Mouse (Mus musculus): ENCODE measurements at regions not wholly inside any gene's neighbourhood (a gene's known extent, or its start where the extent isn't known, plus 50 kb on each side); places are given as distances from the start of the nearest gene placed in this dataset.
A peak's percentile ranks its signal among the peaks of the same experiment; 100 is the strongest.
"Not testable (repeated sequence)": the region's sequence is repeated elsewhere in the genome, so short reads cannot be mapped to it uniquely, and the experiment has no call there.

DNA sequence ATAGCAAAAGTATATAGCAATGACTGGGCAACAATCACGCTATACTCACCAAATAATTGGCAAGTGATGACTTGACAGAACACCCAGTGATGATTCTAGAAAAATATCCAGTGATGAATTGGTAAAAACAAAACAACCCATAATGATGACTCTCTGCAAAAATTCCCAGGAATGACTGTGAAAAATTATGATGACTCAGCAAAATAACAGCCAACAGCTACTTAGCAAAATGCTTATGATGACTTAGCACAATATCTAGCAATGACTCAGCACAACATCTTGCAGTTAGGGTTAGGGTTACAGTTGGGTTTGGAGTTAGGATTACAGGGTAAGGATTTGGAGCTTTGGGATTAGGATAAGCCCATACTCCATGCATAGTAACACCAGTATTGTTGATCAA, 232.4 kb upstream of the 1700012A03Rik start:
- Histone ChIP-seq H3K27me3 (ENCODE audit: insufficient read depth, low read length) (no peaks in the 10 kb centered on the region), H3K4me2 (ENCODE audit: low read length) (no peak overlapping the region), H3K4me3 (replicated peaks; ENCODE audit: low read depth, low read length) (no peak overlapping the region), H3K4me1 (replicated peaks; ENCODE audit: insufficient read depth, low read length) (no peaks in the 10 kb centered on the region), H3K27ac (no peak overlapping the region), H3K36me3 (ENCODE audit: insufficient read depth, low read length) (no peaks in the 10 kb centered on the region), H3K9ac (ENCODE audit: low read depth, low read length) (no peak overlapping the region), H3K9me3 (replicated peaks; ENCODE audit: low read length) (no peaks in the 10 kb centered on the region)
- WGBS, result 90% methylated on average over 1 of the region's 1 CpGs
- DNase-seq (ENCODE audit: low spot score) (no peak), ATAC-seq (replicated peaks; ENCODE audit: low FRiP score, low read depth) (no peak)
- TF ChIP-seq CTCF (IDR thresholded peaks at IDR 0.05; ENCODE audit: low read depth), result no peak

DNA sequence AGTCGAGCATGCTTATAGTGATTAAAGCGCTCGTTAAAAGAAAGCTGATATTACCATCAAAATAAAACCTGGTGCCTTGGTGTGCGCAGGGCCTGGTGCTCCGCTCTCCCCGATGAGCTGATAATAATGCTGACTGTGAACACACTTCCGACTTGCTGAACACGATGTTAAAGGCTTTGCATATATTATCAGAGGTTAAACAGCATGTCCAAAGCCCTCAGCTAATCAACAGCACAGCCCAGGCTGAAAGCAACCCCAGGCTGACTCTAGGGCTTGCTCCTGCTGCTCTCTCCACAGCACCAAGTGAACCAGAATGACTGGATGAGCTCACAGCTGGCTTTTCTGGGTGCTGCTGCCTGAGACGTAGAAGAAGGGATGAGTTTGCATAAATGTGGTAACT, 238.2 kb upstream of the 1700012A03Rik start:
- no peak overlapping the region for H3K27ac ChIP-seq
- no peaks in the 10 kb centered on the region for H3K36me3 ChIP-seq (ENCODE audit: insufficient read depth, low read length)
- H3K9ac ChIP-seq (ENCODE audit: low read depth, low read length), result no peak overlapping the region
- ATAC-seq (replicated peaks; ENCODE audit: low FRiP score, low read depth) (no peak), DNase-seq (ENCODE audit: low spot score) (peak; percentile 7)
- no peaks in the 10 kb centered on the region for H3K4me1 ChIP-seq (replicated peaks; ENCODE audit: insufficient read depth, low read length)
- no peak overlapping the region for H3K4me2 ChIP-seq (ENCODE audit: low read length)
- no peaks in the 10 kb centered on the region for H3K27me3 ChIP-seq (ENCODE audit: insufficient read depth, low read length)
- H3K9me3 ChIP-seq (replicated peaks; ENCODE audit: low read length), result no peaks in the 10 kb centered on the region
- 42% methylated on average over 9 of the region's 9 CpGs for WGBS
- no peak for TF ChIP-seq CTCF (IDR thresholded peaks at IDR 0.05; ENCODE audit: low read depth)
- no peak overlapping the region for H3K4me3 ChIP-seq (replicated peaks; ENCODE audit: low read depth, low read length)

DNA sequence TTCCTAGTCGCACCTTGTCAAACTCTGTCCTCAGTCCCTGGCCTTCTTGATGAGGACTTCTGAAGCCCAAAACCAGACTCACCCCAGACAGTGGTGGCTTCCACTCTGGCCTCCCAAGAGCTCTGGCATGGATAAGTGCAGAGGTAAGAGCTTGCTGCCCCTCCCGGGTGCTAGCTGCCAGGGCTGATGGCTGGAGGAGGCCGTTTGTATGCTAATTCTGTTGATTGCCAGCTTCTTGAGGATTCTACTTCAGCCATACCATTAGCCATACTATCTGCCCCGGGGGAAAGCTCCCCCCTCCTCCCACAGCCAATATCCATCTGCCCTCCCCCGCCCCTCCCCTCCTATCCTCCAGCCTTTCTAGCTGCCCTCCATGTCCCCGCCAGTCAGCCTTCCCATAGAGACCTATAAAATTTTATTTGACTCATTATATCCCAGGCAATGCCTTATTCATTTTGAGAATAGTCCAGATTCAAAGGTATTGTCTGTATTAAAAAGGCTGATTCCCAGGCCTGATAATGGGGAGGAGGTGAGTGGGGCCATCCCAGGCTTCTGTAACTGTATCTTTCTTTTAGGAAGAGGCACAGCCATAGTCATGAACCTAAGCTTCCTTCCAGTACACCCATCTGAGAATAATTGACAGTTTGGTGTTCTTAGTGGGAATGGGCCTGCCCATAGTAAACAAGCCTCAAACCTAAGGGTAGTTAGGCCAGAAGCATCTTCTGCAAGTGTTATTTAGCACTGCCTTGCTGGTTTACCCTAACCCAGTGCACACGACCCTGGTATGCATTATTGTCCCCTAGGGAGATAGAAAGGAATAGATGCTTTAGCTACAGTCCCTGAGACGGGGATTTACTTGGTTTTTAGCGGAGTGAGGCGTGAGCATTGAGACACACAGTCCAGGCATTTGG, 239.2 kb upstream of the 1700012A03Rik start:
- DNase-seq (ENCODE audit: low spot score), result no peak
- TF ChIP-seq CTCF (IDR thresholded peaks at IDR 0.05; ENCODE audit: low read depth), result no peak
- H3K4me3 ChIP-seq (replicated peaks; ENCODE audit: low read depth, low read length), result no peak overlapping the region

DNA sequence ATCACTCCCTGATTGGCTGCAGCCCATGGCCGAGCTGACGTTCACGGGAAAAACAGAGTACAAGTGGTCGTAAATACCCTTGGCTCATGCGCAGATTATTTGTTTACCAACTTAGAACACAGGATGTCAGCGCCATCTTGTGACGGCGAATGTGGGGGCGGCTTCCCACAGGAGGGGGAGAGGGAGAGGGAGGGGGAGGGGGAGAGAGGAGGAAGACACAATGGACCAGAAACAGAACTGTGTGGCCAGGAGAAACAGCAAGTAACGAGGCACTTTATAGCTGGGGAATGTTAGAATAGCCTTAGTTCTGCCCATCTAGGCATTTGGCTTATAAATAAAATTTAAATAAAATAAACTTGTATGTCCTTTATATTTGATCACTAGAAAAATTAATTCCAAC, 240.7 kb upstream of the Podxl start:
- not testable (repeated sequence) for H3K4me3 ChIP-seq (replicated peaks; ENCODE audit: low read depth, low read length); H3K4me1 ChIP-seq (replicated peaks; ENCODE audit: insufficient read depth, low read length); H3K9ac ChIP-seq (ENCODE audit: low read depth, low read length); H3K9me3 ChIP-seq (replicated peaks; ENCODE audit: low read length); DNase-seq (ENCODE audit: low spot score); H3K36me3 ChIP-seq (ENCODE audit: insufficient read depth, low read length); H3K27ac ChIP-seq; ATAC-seq (replicated peaks; ENCODE audit: low FRiP score, low read depth); H3K4me2 ChIP-seq (ENCODE audit: low read length); H3K27me3 ChIP-seq (ENCODE audit: insufficient read depth, low read length)
- WGBS, result 58% methylated on average over 4 of the region's 10 CpGs

More for the DNA sequence above, 239.2 kb upstream of the 1700012A03Rik start:
- ATAC-seq (replicated peaks; ENCODE audit: low FRiP score, low read depth), result no peak
- H3K9me3 ChIP-seq (replicated peaks; ENCODE audit: low read length), result no peaks in the 10 kb centered on the region
- WGBS, result 46% methylated on average over 10 of the region's 10 CpGs
- no peak overlapping the region for H3K4me2 ChIP-seq (ENCODE audit: low read length)
- no peak overlapping the region for H3K9ac ChIP-seq (ENCODE audit: low read depth, low read length)
- H3K27me3 ChIP-seq (ENCODE audit: insufficient read depth, low read length), result no peaks in the 10 kb centered on the region
- no peaks in the 10 kb centered on the region for H3K36me3 ChIP-seq (ENCODE audit: insufficient read depth, low read length)
- H3K27ac ChIP-seq, result no peak overlapping the region
- H3K4me1 ChIP-seq (replicated peaks; ENCODE audit: insufficient read depth, low read length), result no peaks in the 10 kb centered on the region

DNA sequence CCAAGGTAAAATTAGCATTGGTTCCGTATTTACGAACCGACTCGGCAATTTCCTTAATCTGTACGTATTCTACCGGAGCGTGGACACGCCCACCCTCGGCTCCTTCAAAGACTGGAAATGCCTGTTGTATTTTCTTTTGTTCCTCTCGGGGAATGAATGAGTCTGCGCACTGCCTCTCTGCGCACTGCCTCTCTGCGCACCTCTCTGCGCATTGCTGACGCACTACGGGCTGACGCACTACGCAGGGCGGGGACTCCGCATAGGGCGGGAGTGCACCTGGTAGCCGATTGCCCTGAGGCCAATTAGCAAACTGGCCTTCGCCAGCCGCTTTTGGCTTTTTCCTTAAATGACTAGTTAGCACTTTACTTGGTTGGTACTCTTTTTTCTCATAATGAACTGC, 239.4 kb upstream of the Podxl start:
- not testable (repeated sequence) for H3K9ac ChIP-seq (ENCODE audit: low read depth, low read length); H3K27me3 ChIP-seq (ENCODE audit: insufficient read depth, low read length); H3K36me3 ChIP-seq (ENCODE audit: insufficient read depth, low read length); H3K9me3 ChIP-seq (replicated peaks; ENCODE audit: low read length); ATAC-seq (replicated peaks; ENCODE audit: low FRiP score, low read depth); H3K4me2 ChIP-seq (ENCODE audit: low read length); H3K4me1 ChIP-seq (replicated peaks; ENCODE audit: insufficient read depth, low read length); H3K4me3 ChIP-seq (replicated peaks; ENCODE audit: low read depth, low read length); DNase-seq (ENCODE audit: low spot score); H3K27ac ChIP-seq
- 69% methylated on average over 10 of the region's 24 CpGs for WGBS

DNA sequence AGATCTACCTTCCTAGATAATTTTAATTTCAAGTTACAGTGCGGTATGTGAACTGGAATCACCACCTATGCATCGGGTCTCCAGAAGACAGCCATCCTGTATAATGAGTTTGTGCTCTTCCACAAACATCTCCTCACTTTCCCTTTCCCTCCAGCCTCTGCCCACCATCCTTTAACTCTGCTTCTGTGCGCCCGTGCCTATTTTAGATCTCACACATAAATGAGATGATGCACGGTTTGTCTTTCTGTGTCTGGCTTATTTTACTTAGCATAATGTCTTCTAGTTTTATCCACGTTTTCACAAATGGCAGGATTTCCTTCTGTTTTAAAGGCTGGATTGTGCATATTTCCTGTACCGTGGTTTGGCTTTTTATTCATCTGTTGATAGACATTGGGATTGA, 227.8 kb upstream of the Podxl start:
- no peaks in the 10 kb centered on the region for H3K9me3 ChIP-seq (replicated peaks; ENCODE audit: low read length)
- 82% methylated on average over 7 of the region's 7 CpGs for WGBS
- no peaks in the 10 kb centered on the region for H3K27me3 ChIP-seq (ENCODE audit: insufficient read depth, low read length)
- H3K4me1 ChIP-seq (replicated peaks; ENCODE audit: insufficient read depth, low read length), result no peaks in the 10 kb centered on the region
- no peak for ATAC-seq (replicated peaks; ENCODE audit: low FRiP score, low read depth)
- H3K27ac ChIP-seq, result no peak overlapping the region
- DNase-seq (ENCODE audit: low spot score), result no peak
- H3K4me3 ChIP-seq (replicated peaks; ENCODE audit: low read depth, low read length), result no peak overlapping the region
- no peaks in the 10 kb centered on the region for H3K36me3 ChIP-seq (ENCODE audit: insufficient read depth, low read length)
- no peak for TF ChIP-seq CTCF (IDR thresholded peaks at IDR 0.05; ENCODE audit: low read depth)
- no peak overlapping the region for H3K4me2 ChIP-seq (ENCODE audit: low read length)
- H3K9ac ChIP-seq (ENCODE audit: low read depth, low read length), result no peak overlapping the region

DNA sequence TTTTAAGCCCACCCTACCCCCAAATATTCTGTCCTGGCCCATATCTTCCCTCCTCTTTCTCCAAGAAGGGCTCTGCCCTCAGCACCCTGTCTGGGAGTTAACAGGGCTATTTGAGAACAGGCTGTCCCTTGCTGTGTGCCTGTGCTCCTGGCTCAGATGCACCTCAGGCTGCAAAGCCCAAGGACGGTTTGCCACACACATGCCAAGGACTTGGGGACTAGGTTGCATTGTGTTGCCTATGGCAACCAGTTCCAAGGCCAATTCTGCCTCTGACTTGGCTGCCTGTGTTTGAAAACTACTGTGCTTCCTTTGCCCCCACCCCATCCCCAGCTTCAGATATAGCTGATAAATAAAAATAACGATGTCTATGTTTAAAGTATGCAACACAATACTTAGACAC, 227.1 kb upstream of the Podxl start:
- DNase-seq (ENCODE audit: low spot score) (no peak), ATAC-seq (replicated peaks; ENCODE audit: low FRiP score, low read depth) (no peak)
- Histone ChIP-seq H3K4me1 (replicated peaks; ENCODE audit: insufficient read depth, low read length) (no peaks in the 10 kb centered on the region), H3K9ac (ENCODE audit: low read depth, low read length) (no peak overlapping the region), H3K4me3 (replicated peaks; ENCODE audit: low read depth, low read length) (no peak overlapping the region), H3K4me2 (ENCODE audit: low read length) (no peak overlapping the region), H3K9me3 (replicated peaks; ENCODE audit: low read length) (no peaks in the 10 kb centered on the region), H3K27me3 (ENCODE audit: insufficient read depth, low read length) (no peaks in the 10 kb centered on the region), H3K36me3 (ENCODE audit: insufficient read depth, low read length) (no peaks in the 10 kb centered on the region), H3K27ac (no peak overlapping the region)
- WGBS, result 74% methylated on average over 2 of the region's 2 CpGs
- TF ChIP-seq CTCF (IDR thresholded peaks at IDR 0.05; ENCODE audit: low read depth), result no peak
